Mouse (Mus musculus): Measurements from ENCODE around the gene Lcmt1. TPM values are rescaled to one million over a fixed set of nuclear protein-coding genes. Genes with fewer than 3 reads are reported as not detected.

Lcmt1 gene
- polyA plus RNA-seq (2014; fragmentation: Illumina TruSeq; extraction: RNeasy Lipid Tissue Mini Kit (QIAGEN cat#74804); ENCODE audit: low read depth, low replicate concordance), result 40.0 TPM

GRCm38 (mm10) chr7:123369759-123370481 lies at the start of gene Lcmt1, which contains the start of gene Arhgap17:
Gene Lcmt1, plus strand, starts transcription at chr7:123369784.
Gene Arhgap17, minus strand, starts transcription at chr7:123369915.

GRCm38 (mm10) chr7:123462070-123462501 lies 92.5 kb downstream of the Lcmt1 start, which contains the start of gene Aqp8:
Gene Aqp8, plus strand, starts transcription at chr7:123462291.

Other genes starting within 250 kb of the Lcmt1 start
- 83.5 TPM for gene Tnrc6a, start 245.9 kb upstream of the Lcmt1 start, polyA plus RNA-seq (2014; fragmentation: Illumina TruSeq; extraction: RNeasy Lipid Tissue Mini Kit (QIAGEN cat#74804); ENCODE audit: low read depth, low replicate concordance)
- not detected for gene Slc5a11, start 155.0 kb upstream of the Lcmt1 start, polyA plus RNA-seq (2014; fragmentation: Illumina TruSeq; extraction: RNeasy Lipid Tissue Mini Kit (QIAGEN cat#74804); ENCODE audit: low read depth, low replicate concordance)
- gene Arhgap17, start 131 bp downstream of the Lcmt1 start, polyA plus RNA-seq (2014; fragmentation: Illumina TruSeq; extraction: RNeasy Lipid Tissue Mini Kit (QIAGEN cat#74804); ENCODE audit: low read depth, low replicate concordance), result 43.8 TPM
- gene Aqp8, start 92.5 kb downstream of the Lcmt1 start, polyA plus RNA-seq (2014; fragmentation: Illumina TruSeq; extraction: RNeasy Lipid Tissue Mini Kit (QIAGEN cat#74804); ENCODE audit: low read depth, low replicate concordance), result 188 TPM
- 1.3 TPM for gene Zkscan2, start 130.7 kb downstream of the Lcmt1 start, polyA plus RNA-seq (2014; fragmentation: Illumina TruSeq; extraction: RNeasy Lipid Tissue Mini Kit (QIAGEN cat#74804); ENCODE audit: low read depth, low replicate concordance)

Data from sigmoid colon, adult 10 weeks (tissue).